Comparison of ENCODE assay signal across 32 mouse cellular contexts in genomic region chr15:57584498-57584897, GRCm38 (mm10).
"Had no signal": no experiment of that assay in that cellular context is flagged by ENCODE, and none has a peak within 500 bp of the region (broad histone marks: within the 10 kb centered on the region; RNA-seq: fewer than 3 reads in every experiment).

No protein-coding gene starts in this region.

- H3K4me1 ChIP-seq: liver, embryonic 12.5 days; liver, embryonic 13.5 days; liver, embryonic 15.5 days; megakaryocyte, embryonic 14.5 days; neural tube, embryonic 12.5 days had no signal

- H3K9ac ChIP-seq: limb, embryonic 12.5 days; limb, embryonic 13.5 days; limb, embryonic 15.5 days; liver, embryonic 12.5 days; liver, embryonic 13.5 days; liver, embryonic 14.5 days; liver, embryonic 15.5 days; liver, postnatal 0 days; lung, embryonic 14.5 days; lung, embryonic 15.5 days; midbrain, embryonic 12.5 days; midbrain, embryonic 13.5 days; midbrain, embryonic 15.5 days; neural tube, embryonic 12.5 days had no signal

- H3K4me3 ChIP-seq: limb, embryonic 10.5 days; limb, embryonic 12.5 days; limb, embryonic 13.5 days; limb, embryonic 15.5 days; liver, embryonic 12.5 days; liver, embryonic 13.5 days; liver, embryonic 15.5 days; lung, embryonic 15.5 days; megakaryocyte, embryonic 14.5 days; midbrain, embryonic 10.5 days; midbrain, embryonic 12.5 days; midbrain, embryonic 13.5 days; midbrain, embryonic 15.5 days; myocyte; neural tube, embryonic 12.5 days had no signal

- DNase-seq: left cerebral cortex, postnatal 4 days; liver; liver, embryonic 13.5 days; liver, postnatal 0 days; lung, adult 18-20 months; lung, adult 2 months; lung, embryonic 14.5 days; lung, postnatal 10 days; lung, postnatal 14 days; lung, postnatal 36 days; lung, postnatal 4 days; midbrain, embryonic 14.5 days had no signal

- H3K27me3 ChIP-seq: limb, embryonic 12.5 days; limb, embryonic 13.5 days; limb, embryonic 15.5 days; liver, embryonic 12.5 days; liver, embryonic 13.5 days; liver, embryonic 15.5 days; lung, embryonic 15.5 days; megakaryocyte, embryonic 14.5 days; midbrain, embryonic 12.5 days; midbrain, embryonic 13.5 days; midbrain, embryonic 15.5 days; neural tube, embryonic 12.5 days had no signal

- H3K4me2 ChIP-seq: limb, embryonic 12.5 days; limb, embryonic 13.5 days; limb, embryonic 15.5 days; liver, embryonic 11.5 days; liver, embryonic 12.5 days; liver, embryonic 13.5 days; liver, embryonic 15.5 days; lung, embryonic 14.5 days; lung, embryonic 15.5 days; midbrain, embryonic 11.5 days; midbrain, embryonic 12.5 days; midbrain, embryonic 13.5 days; midbrain, embryonic 15.5 days; neural tube, embryonic 12.5 days had no signal

- H3K36me3 ChIP-seq: limb, embryonic 10.5 days; limb, embryonic 12.5 days; limb, embryonic 13.5 days; limb, embryonic 15.5 days; liver, embryonic 12.5 days; liver, embryonic 13.5 days; liver, embryonic 15.5 days; lung, embryonic 15.5 days; midbrain, embryonic 10.5 days; midbrain, embryonic 12.5 days; midbrain, embryonic 13.5 days; midbrain, embryonic 15.5 days; neural tube, embryonic 12.5 days had no signal

- H3K9me3 ChIP-seq: limb, embryonic 10.5 days; limb, embryonic 12.5 days; limb, embryonic 13.5 days; limb, embryonic 15.5 days; liver, embryonic 12.5 days; liver, embryonic 13.5 days; liver, embryonic 15.5 days; lung, embryonic 15.5 days; megakaryocyte, embryonic 14.5 days; midbrain, embryonic 10.5 days; midbrain, embryonic 12.5 days; midbrain, embryonic 13.5 days; midbrain, embryonic 15.5 days; neural tube, embryonic 12.5 days had no signal

- ATAC-seq: liver, embryonic 12.5 days; liver, postnatal 0 days; lung, postnatal 0 days; midbrain, embryonic 13.5 days; midbrain, embryonic 15.5 days; midbrain, embryonic 16.5 days had no signal

- H3K27ac ChIP-seq: limb, embryonic 10.5 days; limb, embryonic 12.5 days; limb, embryonic 13.5 days; limb, embryonic 15.5 days; liver, embryonic 12.5 days; liver, embryonic 13.5 days; liver, embryonic 14.5 days; liver, embryonic 15.5 days; lung, embryonic 15.5 days; macrophage; midbrain, embryonic 10.5 days; midbrain, embryonic 12.5 days; midbrain, embryonic 13.5 days; midbrain, embryonic 15.5 days; neural tube, embryonic 12.5 days had no signal
